Mouse (Mus musculus): ENCODE data around the gene Cela3b.

DNA sequence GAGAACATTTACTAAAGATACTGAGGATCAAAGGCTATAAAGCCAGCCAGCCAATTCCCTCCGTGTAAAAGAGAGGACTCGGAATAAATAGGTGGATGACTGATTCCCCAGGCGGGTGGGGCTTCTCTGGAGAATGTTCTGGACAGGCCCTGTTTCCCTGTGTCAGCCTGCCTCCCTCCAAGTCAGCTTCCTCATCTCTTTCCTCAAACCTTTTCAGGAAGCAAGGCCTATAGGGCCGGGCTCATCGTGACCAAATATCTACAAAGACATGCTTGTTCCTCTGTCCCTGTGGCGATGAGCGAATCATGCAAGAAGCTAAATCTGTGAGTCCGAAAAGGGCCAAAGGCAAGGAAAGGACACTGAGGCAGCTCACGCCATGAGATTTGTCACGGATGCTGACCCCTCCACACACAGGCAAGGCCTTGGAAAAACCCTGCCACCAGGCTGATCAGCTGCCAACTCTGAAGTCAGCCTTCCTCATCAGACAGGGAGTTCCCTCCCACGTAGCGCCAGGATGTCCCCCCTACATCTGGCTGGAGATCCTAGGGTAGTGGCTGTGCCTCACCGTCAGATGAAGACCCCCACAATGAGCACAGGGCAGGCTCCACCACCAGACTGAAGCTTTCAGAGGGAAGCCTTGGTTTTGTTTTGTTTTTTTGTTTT lies 34.9 kb upstream of the Cela3b start:
- TF ChIP-seq CTCF (IDR thresholded peaks at IDR 0.05; ENCODE audit: low read depth, low read length) (no peak), GATA1 (IDR thresholded peaks at IDR 0.05; ENCODE audit: borderline replicate concordance, low read length) (no peak), TAL1 (conservative IDR thresholded peaks at IDR 0.05; ENCODE audit: low read depth, low read length) (no peak)

Data from G1E (cell line).